Mouse (Mus musculus) bone marrow, adult 2 months (tissue): ENCODE measurements around the gene Cyp2w1. TPM values are rescaled to one million over a fixed set of nuclear protein-coding genes. Genes with fewer than 3 reads are reported as not detected.
A peak's percentile ranks its signal among the peaks of the same experiment; 100 is the strongest.

Source experiments
- H3K27ac ChIP-seq: fragments of 200-500 bp; 2 replicates; pipeline ENCODE4 v1.5.1; 2012; ENCODE audit warnings: low read depth, mild to moderate bottlenecking, control low read depth, inconsistent platforms, low read length; ENCODE audit not compliant: control insufficient read depth, poor library complexity, insufficient read depth
- H3K4me1 ChIP-seq: fragments of 200-500 bp; 2 replicates; pipeline ENCODE4 v1.6.1; 2011; ENCODE audit warnings: low read length; ENCODE audit not compliant: control insufficient read depth, insufficient read depth
- H3K4me3 ChIP-seq: fragments of 200-500 bp; replicated peaks from 2 replicates; pipeline ENCODE3; 2011; ENCODE audit warnings: mild to moderate bottlenecking, low read depth, low read length, control low read depth; ENCODE audit not compliant: control insufficient read depth
- CTCF ChIP-seq: fragments of 200-500 bp; IDR thresholded peaks from 2 replicates; pipeline ENCODE4 v1.5.1; 2011; ENCODE audit warnings: low read length, control low read depth; ENCODE audit not compliant: control insufficient read depth, insufficient read depth
- POLR2A ChIP-seq: fragments of 200-500 bp; IDR thresholded peaks from 2 replicates; pipeline ENCODE4 v1.6.1; 2011; ENCODE audit warnings: low read depth, mild to moderate bottlenecking, control low read depth, low read length, borderline replicate concordance; ENCODE audit not compliant: control insufficient read depth
- WGBS: fragments of 180-500 bp; shearing (Covaris S2); methylation state at CpG from one replicate; pipeline ENCODE4 v1.1.7; 2018; 5-methylcytosine and 5-hydroxymethylcytosine counted together
- polyA plus RNA-seq: library from polyadenylated mRNA; stranded (reverse); fragments of >200 nt; gene quantifications from 2 replicates; pipeline ENCODE4 v1.2.4, GENCODE M21; 2011; ENCODE audit warnings: low replicate concordance; ENCODE audit not compliant: missing spikeins, insufficient read depth, insufficient read length

The Cyp2w1 gene
- polyA plus RNA-seq, 1 experiment: not detected

GRCm38 (mm10) chr5:139388195-139388570 is 35.8 kb downstream of the Cyp2w1 start:
- TF ChIP-seq CTCF (no peak), POLR2A (no peak)
- H3K4me3 ChIP-seq: no peak overlapping the region
- WGBS: 46% methylated on average over 4 of the region's 4 CpGs
- H3K27ac ChIP-seq: peak overlapping the region; percentile 89
- H3K4me1 ChIP-seq: peaks cover 11% of the 10 kb centered on the region

GRCm38 (mm10) chr5:139388694-139389675 is 36.6 kb downstream of the Cyp2w1 start:
- TF ChIP-seq CTCF: no peak
- peak; percentile 12 for TF ChIP-seq POLR2A
- peak overlapping the region; percentile 99 for H3K27ac ChIP-seq
- H3K4me1 ChIP-seq: peaks cover 11% of the 10 kb centered on the region
- 63% methylated on average over 17 of the region's 17 CpGs for WGBS
- H3K4me3 ChIP-seq: peak overlapping the region; percentile 6

GRCm38 (mm10) chr5:139389676-139390061 is 37.3 kb downstream of the Cyp2w1 start:
- Histone ChIP-seq H3K4me3 (peak overlapping the region; percentile 62), H3K4me1 (peaks cover 11% of the 10 kb centered on the region), H3K27ac (peak overlapping the region; percentile 99)
- WGBS: 50% methylated on average over 6 of the region's 6 CpGs
- TF ChIP-seq POLR2A: peak; percentile 89
- no peak for TF ChIP-seq CTCF

GRCm38 (mm10) chr5:139390324-139391119 is 38.1 kb downstream of the Cyp2w1 start:
- Histone ChIP-seq H3K4me1 (peaks cover 11% of the 10 kb centered on the region), H3K4me3 (peak overlapping the region; percentile 70), H3K27ac (peak overlapping the region; percentile 99)
- whole genome bisulfite sequencing: 58% methylated on average over 5 of the region's 5 CpGs

- peak overlapping the region; percentile 70 for H3K27ac ChIP-seq
- 80% methylated on average over 11 of the region's 11 CpGs for WGBS
- H3K4me1 ChIP-seq: peaks cover 10% of the 10 kb centered on the region
- peak overlapping the region; percentile 70 for H3K4me3 ChIP-seq
- no peak for TF ChIP-seq CTCF
- TF ChIP-seq POLR2A: no peak
Measured at GRCm38 (mm10) chr5:139391309-139391990, 39.0 kb downstream of the Cyp2w1 start.

GRCm38 (mm10) chr5:139392219-139393196 is 40.1 kb downstream of the Cyp2w1 start:
- Histone ChIP-seq H3K4me1 (peaks cover 7% of the 10 kb centered on the region), H3K4me3 (no peak overlapping the region), H3K27ac (0 out of 2 replicates have a peak overlapping the region, but pooled peaks have one; percentile 4)
- WGBS: 91% methylated on average over 37 of the region's 37 CpGs
- TF ChIP-seq CTCF: no peak
- no peak for TF ChIP-seq POLR2A

- H3K4me1 ChIP-seq: peaks cover 9% of the 10 kb centered on the region
- no peak overlapping the region for H3K4me3 ChIP-seq
- 90% methylated on average over 16 of the region's 16 CpGs for WGBS
- no peak overlapping the region for H3K27ac ChIP-seq
- no peak for TF ChIP-seq POLR2A
- no peak for TF ChIP-seq CTCF
Measured at GRCm38 (mm10) chr5:139393197-139393588, 40.8 kb downstream of the Cyp2w1 start.
